Mouse (Mus musculus) cortical plate, adult 2 months (tissue): ENCODE measurements around the gene Kcnab1.

ENCODE experiments used
- CTCF ChIP-seq: fragments of 200-500 bp; IDR thresholded peaks from 2 replicates; pipeline ENCODE4 v1.5.1; 2011; ENCODE audit warnings: mild to moderate bottlenecking, control low read depth, low read length; ENCODE audit not compliant: insufficient read depth; ENCODE audit errors: extremely low read depth
- POLR2A ChIP-seq: fragments of 200-500 bp; IDR thresholded peaks from 2 replicates; pipeline ENCODE4 v1.6.1; 2011; ENCODE audit warnings: mild to moderate bottlenecking, low read length, control low read depth; ENCODE audit not compliant: insufficient read depth; ENCODE audit errors: extremely low read depth

DNA sequence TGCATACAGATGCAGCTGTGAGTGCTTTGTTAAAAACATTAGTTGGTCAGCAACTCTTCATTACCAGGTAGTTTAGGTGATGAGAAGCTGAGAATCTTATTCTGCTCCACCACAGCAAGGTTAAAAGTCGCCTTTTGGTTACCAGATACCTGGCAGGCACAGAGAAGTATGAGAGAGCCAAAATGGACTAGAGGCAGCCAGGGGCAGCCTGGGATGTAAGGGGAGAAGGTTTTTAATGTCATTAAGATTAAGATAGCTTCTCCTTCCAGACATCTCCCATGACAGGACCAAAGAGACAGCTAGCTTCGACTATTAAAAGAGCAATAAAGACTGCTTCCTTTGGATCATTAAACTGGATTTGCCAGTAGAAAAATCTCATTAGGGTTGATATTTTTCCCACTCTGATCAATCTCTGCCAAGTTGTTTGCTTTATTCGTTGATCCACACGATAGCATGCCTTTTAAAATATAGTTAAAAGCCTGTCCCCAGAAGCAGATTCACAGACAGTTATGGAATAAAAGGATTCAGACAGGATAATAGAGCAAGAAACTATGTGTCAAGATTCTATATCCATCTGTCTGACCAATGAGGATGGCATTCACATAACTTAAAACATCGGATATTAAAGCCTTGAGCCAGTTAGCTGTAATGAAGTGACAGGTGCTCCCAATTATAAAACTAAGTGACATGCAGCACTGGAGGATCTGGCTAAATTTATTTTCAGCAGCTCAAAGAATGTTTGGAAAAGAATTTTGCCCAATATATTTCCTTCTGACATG, 231.2 kb downstream of the Kcnab1 start:
- TF ChIP-seq POLR2A: no peak
- no peak for TF ChIP-seq CTCF
